Mouse (Mus musculus): ENCODE data around the gene Ank3.

- no peak for TF ChIP-seq CTCF (IDR thresholded peaks at IDR 0.05; ENCODE audit: extremely low read depth, insufficient read depth, insufficient read length, insufficient replicate concordance)
- no peak for TF ChIP-seq POLR2A (IDR thresholded peaks at IDR 0.05; ENCODE audit: low read depth, low read length)
Observed at GRCm38 (mm10) chr10:69446566-69446965, 48.0 kb downstream of the Ank3 start.

All from spleen, adult 2 months (tissue).